Mouse (Mus musculus): ENCODE data around the gene Scmh1. TPM values are rescaled to one million over a fixed set of nuclear protein-coding genes. Genes with fewer than 3 reads are reported as not detected.
A peak's percentile ranks its signal among the peaks of the same experiment; 100 is the strongest.

Scmh1 gene
- polyA plus RNA-seq, 1 experiment, result 95.1 TPM

DNA sequence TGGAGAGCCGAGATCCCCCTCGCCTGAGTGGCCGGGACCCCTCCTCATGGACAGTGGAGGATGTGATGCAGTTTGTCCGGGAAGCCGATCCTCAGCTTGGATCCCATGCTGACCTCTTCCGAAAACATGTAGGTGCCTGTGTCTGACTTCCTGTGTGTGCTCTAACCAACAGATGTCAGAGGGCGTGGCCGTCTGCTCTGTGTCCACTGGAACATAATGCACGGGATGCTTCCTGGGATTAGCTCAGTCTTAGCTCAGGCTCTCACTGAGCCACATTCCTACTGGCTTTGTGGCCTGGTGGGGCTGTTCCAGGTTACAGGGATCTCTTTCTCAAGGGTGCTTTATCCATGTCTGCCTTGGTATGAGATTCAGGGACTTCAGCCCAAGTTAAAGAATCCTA is 123.1 kb downstream of the Scmh1 start:
- DNase-seq (ENCODE audit: extremely low spot score in 1 of 2, low spot score in 1 of 2), result no peak

- no peak for DNase-seq (ENCODE audit: extremely low spot score in 1 of 2, low spot score in 1 of 2)
Observed at GRCm38 (mm10) chr4:120531986-120532385, 126.9 kb downstream of the Scmh1 start, which contains the start of gene Slfnl1. Slfnl1 (plus strand) TSS chr4:120532231.

DNA sequence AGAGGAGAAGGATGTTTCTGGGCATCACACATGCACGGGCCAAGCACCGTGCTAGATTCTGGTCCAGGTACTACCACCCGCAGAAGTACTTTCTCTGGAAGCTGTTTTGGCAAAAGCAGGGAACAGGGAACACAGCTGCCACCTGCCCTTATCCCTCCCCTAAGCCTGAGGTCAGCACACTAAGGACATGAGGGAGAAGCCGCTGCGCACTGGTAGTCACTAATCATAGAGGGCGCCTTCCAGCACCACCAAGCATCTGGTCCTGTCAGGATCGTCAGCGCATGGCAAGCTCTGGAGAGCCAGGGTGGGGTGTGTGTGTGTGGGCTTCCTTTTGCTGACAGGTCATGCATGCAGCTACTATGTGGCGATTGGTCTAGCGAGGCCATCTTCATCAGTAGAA is 133.6 kb downstream of the Scmh1 start:
- no peak for DNase-seq (ENCODE audit: extremely low spot score in 1 of 2, low spot score in 1 of 2)

- no peak for DNase-seq (ENCODE audit: extremely low spot score in 1 of 2, low spot score in 1 of 2)
Observed at GRCm38 (mm10) chr4:120544896-120545295, 139.8 kb downstream of the Scmh1 start.

DNA sequence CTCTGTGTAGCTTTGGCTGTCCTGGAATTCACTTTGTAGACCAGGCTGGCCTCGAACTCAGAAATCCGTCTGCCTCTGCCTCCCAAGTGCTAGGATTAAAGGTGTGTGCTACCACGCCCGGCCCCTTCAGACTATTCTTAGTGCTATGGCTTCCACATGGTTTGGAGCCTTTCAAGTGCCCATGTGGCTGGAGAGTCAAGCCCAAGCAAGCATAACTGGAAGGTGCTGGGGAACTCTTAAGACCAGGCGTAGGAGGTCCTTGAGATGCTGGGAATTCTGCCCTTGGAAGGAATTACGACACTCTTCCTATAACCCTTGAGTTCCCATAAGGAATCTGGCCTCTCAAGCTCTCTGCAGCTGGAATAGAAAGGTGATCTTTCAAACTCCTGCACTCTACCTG is 151.5 kb downstream of the Scmh1 start:
- no peak for DNase-seq (ENCODE audit: extremely low spot score in 1 of 2, low spot score in 1 of 2)

GRCm38 (mm10) chr4:120565726-120566125 is 160.6 kb downstream of the Scmh1 start:
- DNase-seq (ENCODE audit: extremely low spot score in 1 of 2, low spot score in 1 of 2), result no peak

GRCm38 (mm10) chr4:120568005-120568404 is 162.9 kb downstream of the Scmh1 start:
- no peak for DNase-seq (ENCODE audit: extremely low spot score in 1 of 2, low spot score in 1 of 2)

GRCm38 (mm10) chr4:120569025-120569424 is 163.9 kb downstream of the Scmh1 start:
- no peak for DNase-seq (ENCODE audit: extremely low spot score in 1 of 2, low spot score in 1 of 2)

- DNase-seq (ENCODE audit: extremely low spot score in 1 of 2, low spot score in 1 of 2), result peak; percentile 80 to 92
Observed at GRCm38 (mm10) chr4:120569486-120570437, 164.7 kb downstream of the Scmh1 start, which contains the start of gene Ctps. Ctps (minus strand) TSS chr4:120570276.

- no peak for DNase-seq (ENCODE audit: extremely low spot score in 1 of 2, low spot score in 1 of 2)
Observed at GRCm38 (mm10) chr4:120570438-120571069, 165.5 kb downstream of the Scmh1 start.

DNA sequence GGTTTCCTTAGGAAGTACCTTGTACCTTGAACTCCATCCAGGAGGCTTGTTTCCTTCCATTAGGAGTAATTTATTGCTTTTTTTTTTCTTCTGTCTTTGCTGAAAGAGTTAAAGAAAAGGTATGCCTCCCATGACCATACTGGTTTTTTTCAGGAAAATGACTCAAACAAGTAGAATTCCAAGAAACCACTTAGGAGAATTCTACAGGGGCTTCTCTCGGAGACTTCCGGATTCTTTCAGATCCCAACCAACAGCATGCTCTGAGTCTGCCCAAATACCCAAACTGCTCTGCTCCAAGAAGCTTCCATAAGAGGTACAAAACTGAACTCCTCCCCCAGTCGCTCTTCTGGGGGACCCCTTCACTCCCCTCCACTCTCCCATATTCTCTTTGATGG is 166.0 kb downstream of the Scmh1 start:
- DNase-seq (ENCODE audit: extremely low spot score in 1 of 2, low spot score in 1 of 2), result no peak

DNA sequence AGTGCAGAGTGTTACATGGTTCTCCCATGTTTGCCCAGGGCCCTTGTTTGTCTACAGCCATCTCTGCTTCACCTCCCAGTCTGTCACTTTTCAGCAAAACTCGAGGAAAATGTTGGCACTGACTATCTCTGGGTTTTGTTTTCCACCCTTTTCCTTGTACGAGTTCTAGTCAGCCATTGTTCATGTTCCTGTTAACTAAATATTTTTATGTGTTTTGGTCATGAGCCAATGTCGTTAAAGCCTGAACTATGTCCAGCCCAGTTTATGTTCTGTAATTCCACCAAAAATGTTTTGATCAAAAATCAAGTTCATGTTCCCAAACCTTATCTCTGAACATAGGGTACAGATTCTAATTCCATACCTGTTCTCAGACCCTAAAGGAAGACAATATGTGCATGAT is 166.6 kb downstream of the Scmh1 start:
- no peak for DNase-seq (ENCODE audit: extremely low spot score in 1 of 2, low spot score in 1 of 2)

Other genes starting within 250 kb of the Scmh1 start
- 0.06 and 0.13 TPM in 2 replicates for gene Edn2, start 244.1 kb upstream of the Scmh1 start, polyA plus RNA-seq (2012; rRNA removed)
- gene Foxo6, start 117.9 kb upstream of the Scmh1 start, polyA plus RNA-seq (2012; rRNA removed), result 7.4 and 8.9 TPM in 2 replicates
- gene Slfnl1, start 127.0 kb downstream of the Scmh1 start, polyA plus RNA-seq (2012; rRNA removed), result 0.11 and 0.14 TPM in 2 replicates
- 27.9 and 29.8 TPM in 2 replicates for gene Ctps, start 165.0 kb downstream of the Scmh1 start, polyA plus RNA-seq (2012; rRNA removed)
- not detected in 2 replicates for gene Gm8439, start 183.5 kb downstream of the Scmh1 start, polyA plus RNA-seq (2012; rRNA removed)